Mouse (Mus musculus) lung, adult 2 months (tissue): Measurements from ENCODE around the gene C2cd4b.

ENCODE experiments used
- CTCF ChIP-seq: fragments of 200-500 bp; IDR thresholded peaks from 2 replicates; pipeline ENCODE4 v1.5.1; 2011; ENCODE audit warnings: mild to moderate bottlenecking, low read length, control low read depth; ENCODE audit not compliant: insufficient read depth
- POLR2A ChIP-seq: fragments of 200-500 bp; IDR thresholded peaks from 2 replicates; pipeline ENCODE4 v1.6.1; 2011; ENCODE audit warnings: low read depth, mild to moderate bottlenecking, control low read depth, low read length, borderline replicate concordance; ENCODE audit errors: extremely low read depth

GRCm38 (mm10) chr9:67753411-67754182 is 5.6 kb upstream of the C2cd4b start:
- TF ChIP-seq CTCF (no peak), POLR2A (no peak)
